Mouse (Mus musculus) testis, postnatal 10 days (tissue): ENCODE data around the gene Plekhh2.

ENCODE experiments used
- DNase-seq: peaks from one replicate; pipeline ENCODE4 v3.0.0; 2021; ENCODE audit warnings: low spot score

Plekhh2 gene

GRCm38 (mm10) chr17:84511682-84512515 is at the start of gene Plekhh2:
Plekhh2 (plus strand) TSS chr17:84511895.
- peak; percentile 91 for DNase-seq

- DNase-seq = peak; percentile 98
These were observed 45.7 kb upstream of the Plekhh2 start, which contains the start of gene Thada for GRCm38 (mm10) chr17:84465753-84466608. Thada (minus strand) TSS chr17:84466205.

- no peak for DNase-seq
These were observed 37.4 kb upstream of the Plekhh2 start for GRCm38 (mm10) chr17:84474312-84474711.

- no peak for DNase-seq
These were observed 34.5 kb upstream of the Plekhh2 start for GRCm38 (mm10) chr17:84477176-84477575.

GRCm38 (mm10) chr17:84478276-84478675 is 33.4 kb upstream of the Plekhh2 start:
- DNase-seq = no peak

GRCm38 (mm10) chr17:84480464-84481355 is 31.0 kb upstream of the Plekhh2 start:
- DNase-seq = no peak

GRCm38 (mm10) chr17:84482831-84483230 is 28.9 kb upstream of the Plekhh2 start:
- no peak for DNase-seq

- DNase-seq = no peak
These were observed 27.9 kb upstream of the Plekhh2 start for GRCm38 (mm10) chr17:84483673-84484320.

- no peak for DNase-seq
These were observed 24.3 kb upstream of the Plekhh2 start for GRCm38 (mm10) chr17:84487415-84487814.

- no peak for DNase-seq
These were observed 19.3 kb upstream of the Plekhh2 start for GRCm38 (mm10) chr17:84492255-84492880.

- no peak for DNase-seq
These were observed 14.7 kb upstream of the Plekhh2 start for GRCm38 (mm10) chr17:84497026-84497425.

GRCm38 (mm10) chr17:84497559-84497958 is 14.1 kb upstream of the Plekhh2 start:
- DNase-seq = no peak

- no peak for DNase-seq
These were observed 13.6 kb upstream of the Plekhh2 start for GRCm38 (mm10) chr17:84497972-84498604.

GRCm38 (mm10) chr17:84498639-84499038 is 13.1 kb upstream of the Plekhh2 start:
- DNase-seq = peak; percentile 65

GRCm38 (mm10) chr17:84502341-84502740 is 9.4 kb upstream of the Plekhh2 start:
- DNase-seq = no peak

- DNase-seq = no peak
These were observed 5.8 kb upstream of the Plekhh2 start for GRCm38 (mm10) chr17:84505922-84506321.

- no peak for DNase-seq
These were observed 3.0 kb upstream of the Plekhh2 start for GRCm38 (mm10) chr17:84508736-84509135.

GRCm38 (mm10) chr17:84509176-84509575 is 2.5 kb upstream of the Plekhh2 start:
- DNase-seq = peak; percentile 59

- no peak for DNase-seq
These were observed 1.3 kb upstream of the Plekhh2 start for GRCm38 (mm10) chr17:84510355-84510754.

GRCm38 (mm10) chr17:84510961-84511639 is 595 bp upstream of the Plekhh2 start:
- DNase-seq = no peak
